Comparison of ENCODE assay signal across 19 mouse cellular contexts in genomic region chr11:96199181-96200086, GRCm38 (mm10). TPM values are rescaled to one million over a fixed set of nuclear protein-coding genes. Genes with fewer than 3 reads are reported as not detected.
DNase-seq lines count a peak whose midpoint lies in the region; TF ChIP-seq lines count a peak whose summit lies in the region.
"Had no signal": no experiment of that assay in that cellular context is flagged by ENCODE, and none has a peak within 500 bp of the region (broad histone marks: within the 10 kb centered on the region; RNA-seq: fewer than 3 reads in every experiment).

No protein-coding gene starts in this region.

- 2% methylated on average over 22 of the region's 22 CpGs for WGBS in embryonic facial prominence, embryonic 10.5 days

- TF ChIP-seq CTCF in CH12.LX (conservative IDR thresholded peaks at IDR 0.05 in 1 of 2, IDR thresholded peaks at IDR 0.05 in 1 of 2; ENCODE audit: low read depth in 2 of 2, low read length in 2 of 2), result no peak

- DNase-seq in kidney, postnatal 10 days, result peak; percentile 8
- no peak for DNase-seq in kidney, postnatal 36 days
- peak; percentile 33 for DNase-seq in CD4-positive helper T cell, adult 2 months (ENCODE audit: low read depth, low spot score)
- DNase-seq in CH12.LX (ENCODE audit: extremely low read depth), result peak; percentile 94
- peak; percentile 19 for DNase-seq in embryonic facial prominence, embryonic 10.5 days (ENCODE audit: low spot score)
- DNase-seq in cerebellum, adult 11-12 months, result no peak
- DNase-seq in layer of hippocampus, postnatal 10 days (ENCODE audit: low spot score in 2 of 2), result no peak
- DNase-seq: heart, adult 2 months; right cerebral cortex, postnatal 14 days had no signal

- dilution Hi-C loops in CH12.LX (cut with MboI; ENCODE audit: extremely low pct_ligation_motif_present, extremely low pct_unique_long_range_greater_than_20kb, low sequenced_read_pairs), result no loop called here

- in situ Hi-C loops in CH12.LX (cut with MboI; ENCODE audit: low pct_ligation_motif_present, low pct_unique_long_range_greater_than_20kb, low sequenced_read_pairs), result loop anchor here (5.0 kb wide), 1 partner anchor 52 kb away; no protein-coding TSS in a partner anchor

- peak overlapping the region; percentile 58 to 69 (median 60) for H3K4me3 ChIP-seq in CH12.LX (replicated peaks in 1 of 3; ENCODE audit: low read depth in 2 of 3, low read length in 2 of 3, poor library complexity in 1 of 3)
- H3K4me3 ChIP-seq in embryonic facial prominence, embryonic 10.5 days, result no peak overlapping the region
- H3K4me3 ChIP-seq: forebrain, embryonic 15.5 days; gastrocnemius, adult 2 months; heart, adult 2 months; layer of hippocampus, adult 2 months had no signal

- H3K9ac ChIP-seq in CH12.LX (ENCODE audit: insufficient read depth, low read depth), result peak overlapping the region; percentile 64
- H3K9ac ChIP-seq: forebrain, embryonic 15.5 days had no signal

- peak overlapping the region; percentile 98 for H3K4me2 ChIP-seq in CH12.LX (ENCODE audit: insufficient read depth, low read depth, poor library complexity, severe bottlenecking)
- H3K4me2 ChIP-seq: forebrain, embryonic 15.5 days had no signal

- H3K27me3 ChIP-seq in CH12.LX (replicated peaks), result no peaks in the 10 kb centered on the region
- peaks cover 100% of the 10 kb centered on the region for H3K27me3 ChIP-seq in embryonic facial prominence, embryonic 10.5 days (replicated peaks; ENCODE audit: low read depth, poor library complexity, severe bottlenecking)

- no peaks in the 10 kb centered on the region for H3K9me3 ChIP-seq in CH12.LX (replicated peaks; ENCODE audit: low read length)
- H3K9me3 ChIP-seq in embryonic facial prominence, embryonic 10.5 days, result no peaks in the 10 kb centered on the region
- H3K9me3 ChIP-seq: forebrain, embryonic 15.5 days had no signal

- peak; percentile 76 for TF ChIP-seq POLR2A in CH12.LX (IDR thresholded peaks at IDR 0.05; ENCODE audit: low read depth, low read length)

- TF ChIP-seq EP300 in CH12.LX (IDR thresholded peaks at IDR 0.05; ENCODE audit: low read length), result peak; percentile 41; the same call in 1 of the 2 replicates

- no peaks in the 10 kb centered on the region for H3K79me2 ChIP-seq in CH12.LX (replicated peaks; ENCODE audit: control insufficient read depth, extremely low read depth, insufficient read depth, poor library complexity, severe bottlenecking)

- H3K4me1 ChIP-seq in CH12.LX (ENCODE audit: control insufficient read depth in 1 of 2, insufficient read depth in 2 of 2), result peaks cover 0 to 41% of the 10 kb centered on the region in 2 experiments; a peak in 2 of 4 replicates
- H3K4me1 ChIP-seq in embryonic facial prominence, embryonic 10.5 days, result 0 out of 2 replicates have a peak, but pooled peaks cover 3% of the 10 kb centered on the region
- H3K4me1 ChIP-seq: forebrain, embryonic 15.5 days had no signal

- TF ChIP-seq RAD21 in CH12.LX (IDR thresholded peaks at IDR 0.05; ENCODE audit: low read depth, low read length), result no peak

- peak overlapping the region; percentile 14; the same call in 1 of the 2 replicates for H3K27ac ChIP-seq in CH12.LX (ENCODE audit: insufficient read depth, low read depth)
- no peak overlapping the region for H3K27ac ChIP-seq in embryonic facial prominence, embryonic 10.5 days (replicated peaks)
- H3K27ac ChIP-seq: forebrain, embryonic 15.5 days; gastrocnemius, adult 2 months; heart, adult 2 months; layer of hippocampus, adult 2 months had no signal

- H3K36me3 ChIP-seq in CH12.LX (replicated peaks in 1 of 2; ENCODE audit: control insufficient read depth in 1 of 2, insufficient read depth in 1 of 2, low read length in 1 of 2), result peaks cover 0 to 23% of the 10 kb centered on the region in 2 experiments
- no peaks in the 10 kb centered on the region for H3K36me3 ChIP-seq in embryonic facial prominence, embryonic 10.5 days (replicated peaks)
- H3K36me3 ChIP-seq: forebrain, embryonic 15.5 days had no signal

TF ChIP-seq in CH12.LX, 34 proteins besides CTCF, POLR2A, EP300 and RAD21:
- TF ChIP-seq JUND (conservative IDR thresholded peaks at IDR 0.05; ENCODE audit: low read depth, low read length) (no peak), GABPA (IDR thresholded peaks at IDR 0.05; ENCODE audit: insufficient replicate concordance, low read depth, low read length) (no peak), MAFK (IDR thresholded peaks at IDR 0.05; ENCODE audit: insufficient replicate concordance, low read length) (0 out of 2 replicates have a peak, but pooled peaks have one; percentile 41), IRF4 (IDR thresholded peaks at IDR 0.05; ENCODE audit: low read depth, low read length) (0 out of 2 replicates have a peak, but pooled peaks have one; percentile 70), CHD2 (IDR thresholded peaks at IDR 0.05; ENCODE audit: low read length) (peak; percentile 80), PAX5 (IDR thresholded peaks at IDR 0.05; ENCODE audit: low read length) (no peak), ZNF384 (IDR thresholded peaks at IDR 0.05; ENCODE audit: low read depth, low read length) (0 out of 2 replicates have a peak, but pooled peaks have one; percentile 5), KAT2A (IDR thresholded peaks at IDR 0.05; ENCODE audit: insufficient replicate concordance, low read length) (0 out of 2 replicates have a peak, but pooled peaks have one; percentile 56), JUN (IDR thresholded peaks at IDR 0.05; ENCODE audit: insufficient read depth, low read depth, low read length) (no peak), SIN3A (IDR thresholded peaks at IDR 0.05; ENCODE audit: low read length) (peak; percentile 88), ELF1 (IDR thresholded peaks at IDR 0.05; ENCODE audit: low read depth, low read length) (peak; percentile 95), NRF1 (IDR thresholded peaks at IDR 0.05; ENCODE audit: low read depth, low read length) (no peak), NELFE (IDR thresholded peaks at IDR 0.05; ENCODE audit: low read depth, low read length) (peak; percentile 67), E2F4 (IDR thresholded peaks at IDR 0.05; ENCODE audit: insufficient replicate concordance, low read depth, low read length) (peak; percentile 21; the same call in 1 of the 2 replicates), TBP (conservative IDR thresholded peaks at IDR 0.05; ENCODE audit: low read depth, low read length) (peak; percentile 94), ZMIZ1 (IDR thresholded peaks at IDR 0.05; ENCODE audit: low read depth, low read length) (no peak), TCF12 (IDR thresholded peaks at IDR 0.05; ENCODE audit: low read depth, low read length) (peak; percentile 80), BHLHE40 (IDR thresholded peaks at IDR 0.05; ENCODE audit: low read depth, low read length) (peak; percentile 53; the same call in 1 of the 2 replicates), ETS1 (conservative IDR thresholded peaks at IDR 0.05; ENCODE audit: low read depth, low read length) (peak; percentile 66), MAZ (IDR thresholded peaks at IDR 0.05; ENCODE audit: low read depth, low read length) (peak; percentile 99), POLR2AphosphoS2 (IDR thresholded peaks at IDR 0.05; ENCODE audit: low read depth, low read length) (peak; percentile 88; the same call in 1 of the 2 replicates), CHD1 (IDR thresholded peaks at IDR 0.05; ENCODE audit: low read depth, low read length) (peak; percentile 97), MEF2A (IDR thresholded peaks at IDR 0.05; ENCODE audit: borderline replicate concordance, low read depth, low read length) (0 out of 2 replicates have a peak, but pooled peaks have one; percentile 75), MYC (IDR thresholded peaks at IDR 0.05; ENCODE audit: low read depth, low read length) (0 out of 2 replicates have a peak, but pooled peaks have one; percentile 57), HCFC1 (IDR thresholded peaks at IDR 0.05; ENCODE audit: low read depth, low read length) (peak; percentile 87), MXI1 (IDR thresholded peaks at IDR 0.05; ENCODE audit: low read depth, low read length) (peak; percentile 71; the same call in 1 of the 2 replicates), RCOR1 (conservative IDR thresholded peaks at IDR 0.05; ENCODE audit: low read depth, low read length) (peak; percentile 78; the same call in 1 of the 2 replicates)
TF ChIP-seq in CH12.LX: peak in this region for 21.

RNA-seq across cellular contexts. Expression of gene Hoxb13, which starts 5.3 kb away (rescaled TPM):
- total RNA-seq in CH12.LX (2012; rRNA removed), result 0.08 TPM in 2 replicates
- total RNA-seq in CH12.LX (2014; rRNA removed), result not detected in 2 replicates
- 0.15 TPM in 1 of 2 replicates, not detected in the other for polyA plus RNA-seq in CH12.LX (2012; ENCODE audit: insufficient read length, low read depth)
- not detected in 2 replicates for polyA plus RNA-seq in embryonic facial prominence, embryonic 10.5 days (2016; fragmentation: Nextera tagmentation; extraction: Ambion mirVana)
- total RNA-seq in layer of hippocampus, postnatal 10 days (2021), result not detected
- total RNA-seq: gastrocnemius, adult 2 months; heart, adult 2 months; heart, postnatal 25 days; layer of hippocampus, adult 2 months; left cerebral cortex, postnatal 10 days had no signal
- polyA plus RNA-seq: activated CD4-positive, CD25-positive, alpha-beta regulatory T cell, adult 4 months; cortical plate, adult 2 months; forebrain, embryonic 15.5 days; heart, adult 2 months; intestine, embryonic 14.5 days; liver, embryonic 16.5 days; midbrain, embryonic 16.5 days had no signal

Comparison
In these comparisons a context has a peak if more than half of its experiments do, and no peak if none do; other contexts are left out.
1. DNase-seq: peak in kidney, postnatal 10 days (single experiment), CD4-positive helper T cell, adult 2 months (single experiment), CH12.LX (single experiment) and embryonic facial prominence, embryonic 10.5 days (single experiment); none in kidney, postnatal 36 days (0 of 2), cerebellum, adult 11-12 months (single experiment) and layer of hippocampus, postnatal 10 days (0 of 2).